Mouse (Mus musculus) hindbrain, embryonic 13.5 days (tissue): ENCODE measurements at regions not wholly inside any gene's neighbourhood (a gene's known extent, or its start where the extent isn't known, plus 50 kb on each side); places are given as distances from the start of the nearest gene placed in this dataset.

Source experiments
- ATAC-seq: fragments of 200-750 bp; cut with Nextera tagmentation; 2 replicates; pipeline ENCODE4 v1.8.0; 2017; ENCODE audit warnings: moderate TSS enrichment; ENCODE audit not compliant: low FRiP score
- H3K27ac ChIP-seq: fragments of 300-500 bp; sonication (generic); 2 replicates; pipeline ENCODE4 v1.5.1; 2015; ENCODE audit warnings: inconsistent platforms, mild to moderate bottlenecking, moderate library complexity
- H3K27me3 ChIP-seq: fragments of 300-500 bp; sonication (generic); 2 replicates; pipeline ENCODE4 v1.6.1; 2015; ENCODE audit warnings: mild to moderate bottlenecking, inconsistent platforms
- H3K36me3 ChIP-seq: fragments of 300-500 bp; sonication (generic); 2 replicates; pipeline ENCODE4 v1.6.1; 2015; ENCODE audit warnings: mild to moderate bottlenecking, inconsistent platforms
- H3K4me1 ChIP-seq: fragments of 300-500 bp; sonication (generic); replicated peaks from 2 replicates; pipeline ENCODE4 v1.6.1; 2015; ENCODE audit warnings: inconsistent platforms
- H3K4me2 ChIP-seq: fragments of 300-500 bp; sonication (generic); 2 replicates; pipeline ENCODE4 v1.6.1; 2015; ENCODE audit warnings: inconsistent platforms, mild to moderate bottlenecking, moderate library complexity
- H3K4me3 ChIP-seq: fragments of 300-500 bp; sonication (generic); 2 replicates; pipeline ENCODE4 v1.5.1; 2015; ENCODE audit warnings: mild to moderate bottlenecking, inconsistent platforms
- H3K9ac ChIP-seq: fragments of 300-500 bp; sonication (generic); 2 replicates; pipeline ENCODE4 v1.6.1; 2015; ENCODE audit warnings: mild to moderate bottlenecking, inconsistent platforms
- H3K9me3 ChIP-seq: fragments of 300-500 bp; sonication (generic); 2 replicates; pipeline ENCODE4 v1.6.1; 2016; ENCODE audit warnings: inconsistent platforms
- WGBS: fragments of 180-500 bp; shearing (Covaris S2); methylation state at CpG from one replicate; pipeline ENCODE4 v1.1.7; 2015; 5-methylcytosine and 5-hydroxymethylcytosine counted together

GRCm38 (mm10) chr4:98188944-98189343 lies 194.2 kb downstream of the Tm2d1 start:
- H3K27me3 ChIP-seq: no peaks in the 10 kb centered on the region
- H3K27ac ChIP-seq: no peak overlapping the region
- no peak for ATAC-seq
- H3K9me3 ChIP-seq: no peaks in the 10 kb centered on the region
- WGBS: 78% methylated on average over 7 of the region's 7 CpGs
- no peaks in the 10 kb centered on the region for H3K36me3 ChIP-seq
- H3K9ac ChIP-seq: no peak overlapping the region
- H3K4me2 ChIP-seq: no peak overlapping the region
- no peak overlapping the region for H3K4me3 ChIP-seq
- no peaks in the 10 kb centered on the region for H3K4me1 ChIP-seq

GRCm38 (mm10) chr4:98187038-98187437 lies 196.1 kb downstream of the Tm2d1 start:
- WGBS: 96% methylated on average over 2 of the region's 2 CpGs
- peaks cover 3% of the 10 kb centered on the region for H3K4me1 ChIP-seq
- H3K27ac ChIP-seq: no peak overlapping the region
- H3K9ac ChIP-seq: no peak overlapping the region
- H3K4me3 ChIP-seq: no peak overlapping the region
- H3K36me3 ChIP-seq: no peaks in the 10 kb centered on the region
- no peaks in the 10 kb centered on the region for H3K27me3 ChIP-seq
- ATAC-seq: no peak
- H3K9me3 ChIP-seq: no peaks in the 10 kb centered on the region
- H3K4me2 ChIP-seq: no peak overlapping the region

GRCm38 (mm10) chr4:98182053-98182355 lies 201.1 kb downstream of the Tm2d1 start:
- 0 out of 2 replicates have a peak, but pooled peaks have one; percentile 24 for ATAC-seq

GRCm38 (mm10) chr4:98181185-98182052 lies 201.7 kb downstream of the Tm2d1 start:
- no peaks in the 10 kb centered on the region for H3K27me3 ChIP-seq
- ATAC-seq: peak; percentile 49; the same call in 1 of the 2 replicates
- no peak overlapping the region for H3K4me3 ChIP-seq
- WGBS: 65% methylated on average over 12 of the region's 12 CpGs
- no peak overlapping the region for H3K9ac ChIP-seq
- H3K4me1 ChIP-seq: peaks cover 22% of the 10 kb centered on the region
- no peak overlapping the region for H3K4me2 ChIP-seq
- H3K27ac ChIP-seq: peak overlapping the region; percentile 31
- H3K36me3 ChIP-seq: no peaks in the 10 kb centered on the region
- no peaks in the 10 kb centered on the region for H3K9me3 ChIP-seq

More at GRCm38 (mm10) chr4:98182053-98182355, 201.1 kb downstream of the Tm2d1 start:
- no peak overlapping the region for H3K9ac ChIP-seq
- H3K4me1 ChIP-seq: peaks cover 22% of the 10 kb centered on the region
- no peaks in the 10 kb centered on the region for H3K9me3 ChIP-seq
- H3K27me3 ChIP-seq: no peaks in the 10 kb centered on the region
- no peak overlapping the region for H3K4me3 ChIP-seq
- H3K4me2 ChIP-seq: no peak overlapping the region
- no peaks in the 10 kb centered on the region for H3K36me3 ChIP-seq
- 42% methylated on average over 4 of the region's 4 CpGs for WGBS
- peak overlapping the region; percentile 31; the same call in 1 of the 2 replicates for H3K27ac ChIP-seq

- H3K9ac ChIP-seq: no peak overlapping the region
- peaks cover 22% of the 10 kb centered on the region for H3K4me1 ChIP-seq
- no peaks in the 10 kb centered on the region for H3K9me3 ChIP-seq
- no peak overlapping the region for H3K4me3 ChIP-seq
- peak overlapping the region; percentile 32; the same call in 1 of the 2 replicates for H3K27ac ChIP-seq
- ATAC-seq: no peak
- H3K36me3 ChIP-seq: no peaks in the 10 kb centered on the region
- 41% methylated on average over 10 of the region's 10 CpGs for WGBS
- no peaks in the 10 kb centered on the region for H3K27me3 ChIP-seq
- H3K4me2 ChIP-seq: peak overlapping the region; percentile 2; the same call in 1 of the 2 replicates
Observed at GRCm38 (mm10) chr4:98180336-98180735, 202.8 kb downstream of the Tm2d1 start.
